Mouse (Mus musculus): ENCODE results near the gene Steap2. TPM values are rescaled to one million over a fixed set of nuclear protein-coding genes. Genes with fewer than 3 reads are reported as not detected.

The Steap2 gene
- 0.98 and 3.6 TPM in 2 replicates for polyA plus RNA-seq (2012; rRNA removed; ENCODE audit: low replicate concordance)

DNA sequence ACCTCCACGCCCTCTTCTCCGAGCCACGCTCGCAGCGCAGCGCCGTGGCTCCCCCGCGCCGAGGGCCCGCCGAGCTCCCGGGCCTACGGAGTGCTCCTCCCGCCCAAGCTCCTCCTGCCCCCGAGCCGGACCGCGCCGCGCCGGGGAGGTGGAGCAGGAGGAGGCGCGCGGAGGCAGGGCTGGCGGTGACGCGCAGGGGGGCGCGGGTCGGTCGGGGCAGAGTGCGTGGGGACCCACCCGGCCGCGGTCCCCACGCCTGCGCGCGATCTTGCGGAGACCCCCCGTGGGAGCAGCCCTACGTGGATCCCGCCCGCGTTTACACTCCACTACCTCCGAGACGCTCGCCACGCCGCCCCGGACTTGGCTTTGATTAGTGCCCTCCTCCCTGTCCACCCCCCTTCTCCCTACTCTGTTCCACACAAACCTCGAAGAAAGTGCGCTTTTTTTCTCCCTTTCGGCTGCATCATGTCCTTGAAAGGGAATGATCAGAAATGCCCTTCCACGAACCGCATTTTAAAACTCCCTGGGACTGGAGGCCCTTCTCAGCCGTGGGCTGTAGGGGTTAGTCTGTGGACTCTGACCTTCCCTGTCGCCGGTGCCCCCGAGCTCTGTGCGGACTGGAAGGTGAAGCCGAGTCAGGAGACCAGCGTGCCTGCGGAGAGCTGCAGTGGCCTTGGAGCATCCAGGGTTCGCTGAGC, at the start of gene Steap2:
Gene Steap2, minus strand, starts transcription at position 623 of the 698 bp plus-strand sequence.

GRCm38 (mm10) chr5:5663655-5664370, 30.6 kb downstream of the Steap2 start, which contains the start of gene Cfap69:
Cfap69 (minus strand) TSS chr5:5664239.

Other genes with a start within 250 kb of the Steap2 start
- not detected in 2 replicates for gene 1700015F17Rik, start 215.4 kb downstream of the Steap2 start, polyA plus RNA-seq (2012; rRNA removed; ENCODE audit: low replicate concordance)
- 10.1 and 14.1 TPM in 2 replicates for gene Cldn12, start 179.6 kb downstream of the Steap2 start, polyA plus RNA-seq (2012; rRNA removed; ENCODE audit: low replicate concordance)
- 0.12 and 0.90 TPM in 2 replicates for gene Gtpbp10, start 135.0 kb downstream of the Steap2 start, polyA plus RNA-seq (2012; rRNA removed; ENCODE audit: low replicate concordance)
- 0.37 TPM in 1 of 2 replicates, not detected in the other for gene Gm8773, start 120.8 kb downstream of the Steap2 start, polyA plus RNA-seq (2012; rRNA removed; ENCODE audit: low replicate concordance)
- 0.26 and 0.64 TPM in 2 replicates for gene Cfap69, start 30.3 kb downstream of the Steap2 start, polyA plus RNA-seq (2012; rRNA removed; ENCODE audit: low replicate concordance)
- 0.11 and 0.85 TPM in 2 replicates for gene Steap1, start 54.7 kb upstream of the Steap2 start, polyA plus RNA-seq (2012; rRNA removed; ENCODE audit: low replicate concordance)